Mouse (Mus musculus) spleen, postnatal 14 days (tissue): ENCODE data around the gene Kcna2.

ENCODE experiments used
- DNase-seq, 2 experiments: peaks; one replicate each; pipeline ENCODE4 v3.0.0; 2021 to 2022; ENCODE audit warnings: low spot score in 2 of 2

Kcna2 gene

GRCm38 (mm10) chr3:107100811-107101455, at the start of gene Kcna2:
Gene Kcna2 (plus strand): TSS chr3:107101146.
- DNase-seq = no peak

GRCm38 (mm10) chr3:107061468-107061867, 39.5 kb upstream of the Kcna2 start:
- DNase-seq = no peak

- DNase-seq = no peak
These were observed 38.2 kb upstream of the Kcna2 start for GRCm38 (mm10) chr3:107062771-107063170.

- no peak for DNase-seq
These were observed 35.3 kb upstream of the Kcna2 start for GRCm38 (mm10) chr3:107065510-107066095.

GRCm38 (mm10) chr3:107066165-107066850, 34.6 kb upstream of the Kcna2 start:
- no peak for DNase-seq

- DNase-seq = no peak
These were observed 33.7 kb upstream of the Kcna2 start for GRCm38 (mm10) chr3:107067245-107067644.

GRCm38 (mm10) chr3:107073863-107074262, 27.1 kb upstream of the Kcna2 start:
- DNase-seq = no peak

GRCm38 (mm10) chr3:107075705-107076104, 25.2 kb upstream of the Kcna2 start:
- no peak for DNase-seq

GRCm38 (mm10) chr3:107076658-107077057, 24.3 kb upstream of the Kcna2 start:
- DNase-seq = no peak

GRCm38 (mm10) chr3:107077101-107077500, 23.8 kb upstream of the Kcna2 start:
- no peak for DNase-seq

GRCm38 (mm10) chr3:107080803-107081202, 20.1 kb upstream of the Kcna2 start:
- DNase-seq = no peak

- no peak for DNase-seq
These were observed 19.7 kb upstream of the Kcna2 start for GRCm38 (mm10) chr3:107081227-107081626.

GRCm38 (mm10) chr3:107084586-107084985, 16.4 kb upstream of the Kcna2 start:
- no peak for DNase-seq

GRCm38 (mm10) chr3:107087410-107087809, 13.5 kb upstream of the Kcna2 start:
- no peak for DNase-seq

GRCm38 (mm10) chr3:107088820-107089219, 12.1 kb upstream of the Kcna2 start:
- no peak for DNase-seq

- no peak for DNase-seq
These were observed 11.5 kb upstream of the Kcna2 start for GRCm38 (mm10) chr3:107089475-107089874.

GRCm38 (mm10) chr3:107090001-107090400, 10.9 kb upstream of the Kcna2 start:
- no peak for DNase-seq

GRCm38 (mm10) chr3:107090403-107091150, 10.4 kb upstream of the Kcna2 start:
- no peak for DNase-seq

- no peak for DNase-seq
These were observed 6.9 kb upstream of the Kcna2 start for GRCm38 (mm10) chr3:107094028-107094427.

GRCm38 (mm10) chr3:107096269-107096731, 4.6 kb upstream of the Kcna2 start:
- DNase-seq = no peak

- DNase-seq = no peak
These were observed 1.1 kb upstream of the Kcna2 start for GRCm38 (mm10) chr3:107099866-107100265.

- DNase-seq = no peak
These were observed 475 bp downstream of the Kcna2 start for GRCm38 (mm10) chr3:107101456-107101786.
